Mouse (Mus musculus) small intestine, adult 2 months (tissue): ENCODE measurements around the gene Map4k5.

Experiments
- CTCF ChIP-seq: fragments of 200-500 bp; IDR thresholded peaks from 2 replicates; pipeline ENCODE4 v1.5.1; 2012; ENCODE audit warnings: low read depth, mild to moderate bottlenecking, control low read depth, inconsistent platforms, low read length, moderate library complexity, mixed read lengths; ENCODE audit not compliant: insufficient replicate concordance, insufficient read length; ENCODE audit errors: extremely low read depth
- POLR2A ChIP-seq: fragments of 200-500 bp; IDR thresholded peaks from 2 replicates; pipeline ENCODE4 v1.6.1; 2012; ENCODE audit warnings: low read depth, mild to moderate bottlenecking, control low read depth, inconsistent platforms, low read length, moderate library complexity

DNA sequence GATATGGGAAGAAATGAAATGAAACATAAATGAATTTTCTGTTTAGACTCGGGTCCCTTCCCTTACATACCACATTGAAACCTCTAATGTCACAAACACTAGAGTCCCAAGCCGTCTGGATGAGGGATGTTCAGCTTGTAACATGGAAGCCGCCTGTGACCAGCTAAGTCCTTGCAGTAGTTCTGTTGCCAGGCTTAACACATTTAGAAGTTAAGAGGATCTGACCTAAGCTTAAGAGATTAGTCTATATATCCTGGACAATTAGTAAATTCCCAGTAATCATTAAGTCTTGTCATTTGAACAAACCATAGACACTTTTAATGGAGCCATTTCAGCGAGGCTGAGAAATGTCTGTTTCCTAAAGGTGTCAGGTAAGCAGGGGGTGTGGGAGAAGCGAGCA lies 137.0 kb downstream of the Map4k5 start:
- TF ChIP-seq CTCF (no peak), POLR2A (no peak)
